Mouse (Mus musculus) right cerebral cortex, adult 18-20 months (tissue): ENCODE measurements around the gene C130050O18Rik.
A peak's percentile ranks its signal among the peaks of the same experiment; 100 is the strongest.
"Not testable (repeated sequence)": the region's sequence is repeated elsewhere in the genome, so short reads cannot be mapped to it uniquely, and the experiment has no call there.

Experiments
- DNase-seq: peaks from one replicate; pipeline ENCODE4 v3.0.0; 2022; ENCODE audit warnings: mixed read lengths

C130050O18Rik gene

DNA sequence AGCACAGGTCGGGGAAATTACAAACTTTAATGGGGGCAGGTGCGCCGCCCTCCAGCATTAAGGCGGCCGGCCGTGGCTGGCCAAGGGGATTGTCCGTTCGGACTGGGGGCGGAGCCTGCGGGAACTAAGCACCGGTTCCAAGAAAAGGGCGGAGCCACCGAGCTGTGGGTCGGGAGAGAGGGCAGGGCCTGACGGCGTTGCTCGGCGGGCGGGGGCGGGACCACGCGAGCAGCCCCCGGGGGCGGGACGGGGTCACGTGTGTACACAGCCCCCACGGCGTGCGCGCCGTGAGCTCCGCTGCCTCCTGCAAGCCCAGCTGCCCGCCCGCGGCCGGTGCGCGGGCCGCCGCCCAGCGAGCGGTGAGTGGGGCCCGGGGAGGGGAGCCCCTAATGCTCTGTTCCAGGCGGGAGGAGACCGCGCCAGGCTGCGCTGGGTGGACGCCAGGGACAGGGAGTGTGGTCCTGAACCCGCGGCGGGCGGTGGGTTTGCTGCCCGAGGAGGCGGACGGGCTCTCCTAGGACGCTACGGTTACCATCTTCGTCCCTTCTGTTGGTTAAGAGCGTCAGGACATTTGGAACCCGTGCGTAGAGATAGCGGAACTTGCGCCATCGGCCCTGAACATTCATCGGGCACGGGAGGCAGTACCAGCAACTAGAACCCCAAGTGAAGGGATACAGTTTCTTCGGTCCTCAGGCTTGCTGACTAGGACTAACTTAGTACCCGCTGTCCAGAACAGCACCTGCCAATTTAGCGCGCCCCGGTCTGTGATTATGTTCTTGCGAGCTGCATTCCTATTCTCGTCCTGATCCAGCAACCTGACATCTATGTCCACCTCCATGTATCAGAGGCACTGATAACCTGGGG is 24.5 kb upstream of the C130050O18Rik start:
- DNase-seq, result peak; percentile 91

DNA sequence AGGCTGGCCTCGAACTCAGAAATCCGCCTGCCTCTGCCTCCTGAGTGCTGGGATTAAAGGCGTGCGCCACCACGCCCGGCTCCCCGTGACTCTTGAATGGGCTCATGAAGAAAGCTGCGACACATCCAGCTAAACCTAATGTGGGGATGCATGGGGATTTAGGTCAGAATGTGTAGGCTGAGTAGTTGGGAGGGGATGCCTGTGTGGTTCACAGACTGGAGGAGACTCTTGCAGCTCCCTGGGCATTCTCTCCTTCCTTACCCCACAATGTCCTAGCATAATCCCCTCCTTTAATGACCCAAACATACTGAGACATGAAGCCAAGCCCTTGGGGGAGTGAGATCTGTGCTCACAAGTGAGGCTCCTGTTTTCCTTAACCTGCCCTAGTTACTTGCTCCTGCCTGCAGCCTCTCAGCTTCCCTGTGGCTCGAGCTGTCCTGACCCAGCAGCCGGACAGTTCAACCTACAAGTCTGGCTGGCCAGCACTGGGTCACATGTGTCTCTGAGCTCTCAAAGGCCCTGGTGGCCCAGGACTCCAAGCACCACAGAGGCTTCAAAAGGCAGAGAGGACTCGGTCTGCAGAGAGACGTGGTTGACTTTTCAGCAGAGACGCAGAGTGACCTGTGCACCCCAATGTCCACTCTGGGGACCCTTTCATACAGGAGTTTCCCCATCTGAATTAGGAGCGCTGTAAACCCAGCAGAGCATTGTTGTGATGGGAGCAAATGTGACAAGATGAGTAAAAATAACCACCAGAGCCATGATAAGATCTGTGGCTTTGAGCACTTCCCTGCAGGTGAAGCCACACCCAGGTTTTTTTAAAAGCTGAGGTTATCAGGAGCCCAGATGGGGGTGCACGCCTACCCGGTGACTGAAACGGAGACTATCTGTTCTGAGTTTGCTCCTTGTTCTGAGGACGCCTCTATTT is 23.2 kb upstream of the C130050O18Rik start:
- no peak for DNase-seq

DNA sequence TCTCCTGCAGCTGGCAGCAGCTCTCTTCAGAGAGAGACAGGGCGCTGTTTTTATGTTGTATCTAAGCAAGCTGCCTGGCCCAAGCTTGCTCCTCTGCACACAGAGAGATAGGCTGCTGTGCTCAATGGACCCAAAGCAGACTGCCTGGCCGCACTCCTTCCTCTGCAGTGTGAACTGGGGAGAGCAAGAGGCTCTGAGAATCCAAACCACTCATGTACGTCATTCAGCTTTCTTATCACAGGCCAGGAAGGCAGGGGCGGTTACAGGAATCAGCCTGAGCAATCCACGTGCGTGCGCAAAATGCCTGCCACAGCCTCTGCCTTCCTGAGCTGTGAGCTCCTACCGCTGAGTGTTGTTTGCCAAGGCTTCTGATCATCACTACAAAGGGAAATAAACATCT is 22.3 kb upstream of the C130050O18Rik start:
- peak; percentile 82 for DNase-seq

DNA sequence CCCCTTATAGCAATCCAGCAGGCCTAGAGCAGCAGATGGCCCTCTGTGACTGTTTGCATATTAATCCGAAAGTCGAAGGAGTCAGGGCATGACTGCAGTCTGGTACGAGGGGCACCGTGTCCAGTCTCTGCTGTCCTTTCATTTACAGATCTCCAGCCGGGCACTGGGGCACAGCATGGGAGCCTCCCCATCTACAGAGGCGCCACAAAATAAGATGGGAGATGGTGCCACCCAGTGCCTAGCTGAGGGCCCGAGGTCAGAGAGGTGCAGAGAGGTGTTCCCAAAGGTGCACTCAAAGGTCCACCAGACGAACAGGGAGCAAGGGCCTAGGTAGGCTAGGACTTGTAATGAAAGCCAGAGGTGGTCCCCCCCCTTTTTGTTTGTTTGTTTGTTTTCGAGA is 21.8 kb upstream of the C130050O18Rik start:
- DNase-seq, result no peak

DNA sequence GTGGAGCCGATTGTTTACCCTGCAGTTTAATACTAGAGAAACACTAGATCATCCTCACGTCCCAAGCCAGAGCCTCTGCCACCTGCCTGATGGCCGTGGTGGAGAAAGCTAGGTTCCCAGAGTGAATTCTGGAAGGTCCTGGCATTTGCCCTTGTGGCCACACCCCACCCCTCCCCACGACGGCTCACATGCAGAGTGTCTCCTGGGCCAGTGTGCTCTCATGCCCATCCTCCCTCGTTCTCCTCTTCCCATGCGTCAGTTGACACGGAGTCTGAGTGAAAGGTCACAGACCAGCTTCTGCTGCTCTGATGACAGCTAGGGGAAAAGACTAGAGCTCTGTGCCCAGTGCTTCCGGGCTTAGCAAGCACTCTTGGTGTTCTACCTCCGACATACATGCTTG is 20.5 kb upstream of the C130050O18Rik start:
- no peak for DNase-seq

DNA sequence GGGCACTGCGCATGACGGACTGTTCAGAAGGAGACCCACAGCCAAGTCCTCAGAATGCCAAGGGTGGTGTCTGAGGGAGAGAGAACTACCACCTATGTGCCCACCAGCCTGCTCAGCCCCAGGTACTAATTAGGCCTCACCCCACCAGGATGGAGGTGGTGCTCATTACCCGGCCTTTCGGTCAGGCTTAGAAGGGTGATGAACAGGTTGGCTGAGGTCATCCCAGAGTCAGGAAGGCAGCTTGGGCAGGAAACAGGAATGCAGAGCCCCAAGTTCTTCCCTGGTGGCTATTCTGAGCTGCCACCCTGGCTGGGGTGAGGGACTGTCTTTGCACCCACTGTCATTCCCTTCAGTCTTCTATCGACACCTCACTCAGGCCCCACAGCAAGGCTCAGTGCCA is 19.0 kb upstream of the C130050O18Rik start:
- DNase-seq, result no peak

DNA sequence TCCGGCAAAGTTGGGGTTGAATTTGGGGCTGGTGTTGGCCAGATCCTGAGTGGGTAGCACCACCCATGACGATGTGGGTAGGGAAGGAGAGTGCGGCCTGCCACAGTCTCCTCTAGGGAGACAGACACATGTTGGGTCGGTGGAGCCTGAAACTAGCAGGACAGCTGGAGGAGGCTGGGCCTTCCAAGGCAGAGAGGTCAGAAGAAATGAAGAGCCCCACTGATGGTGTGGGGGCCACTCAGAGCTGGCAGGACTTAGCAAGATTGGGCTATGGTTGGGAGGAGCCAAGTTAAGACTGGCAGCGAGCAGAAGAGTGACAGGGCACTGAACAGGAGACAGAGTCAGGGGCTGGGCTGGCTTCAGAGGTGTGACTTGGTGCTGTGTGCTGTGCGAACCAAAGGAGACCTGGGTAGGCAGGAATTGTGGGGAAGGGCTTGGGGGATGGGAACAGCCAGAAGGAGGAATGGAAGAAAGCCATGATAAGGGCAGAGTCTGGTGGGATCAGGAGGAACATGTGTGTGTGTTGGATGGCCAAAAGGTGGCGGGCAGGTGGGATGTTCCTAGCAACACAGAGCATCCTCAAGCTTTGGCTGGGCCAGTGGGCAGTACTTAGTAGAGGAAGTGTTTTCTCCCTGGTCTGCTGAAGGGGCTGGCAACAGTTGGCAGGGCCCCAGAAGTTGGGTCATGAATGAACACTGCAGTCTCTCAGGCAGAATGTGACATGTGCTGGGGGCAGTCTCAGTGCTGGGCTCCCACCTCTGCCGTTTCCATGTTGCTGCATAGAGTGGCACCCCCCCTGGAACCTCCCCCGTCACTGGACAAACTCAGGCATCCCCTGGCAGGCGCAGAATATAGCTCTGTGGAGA is 17.5 kb upstream of the C130050O18Rik start:
- DNase-seq, result no peak

DNA sequence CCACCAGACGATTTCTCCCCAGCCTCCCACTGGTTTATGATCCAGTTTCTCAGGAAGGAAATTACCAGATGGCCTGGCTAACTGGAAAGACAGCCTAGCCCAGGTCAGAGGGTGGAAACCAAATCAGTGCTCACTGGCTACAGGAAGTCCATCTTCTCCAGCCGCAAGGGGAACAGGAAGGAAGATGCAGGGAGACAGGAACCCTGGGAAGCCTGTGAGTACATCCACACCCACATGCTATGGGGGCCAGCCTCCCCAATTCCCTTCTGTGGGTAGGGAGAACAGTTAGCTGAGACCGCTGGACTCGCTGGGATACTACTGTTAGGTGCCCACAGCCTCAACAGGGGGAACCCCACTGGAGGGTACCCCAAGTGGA is 16.9 kb upstream of the C130050O18Rik start:
- DNase-seq, result no peak

DNA sequence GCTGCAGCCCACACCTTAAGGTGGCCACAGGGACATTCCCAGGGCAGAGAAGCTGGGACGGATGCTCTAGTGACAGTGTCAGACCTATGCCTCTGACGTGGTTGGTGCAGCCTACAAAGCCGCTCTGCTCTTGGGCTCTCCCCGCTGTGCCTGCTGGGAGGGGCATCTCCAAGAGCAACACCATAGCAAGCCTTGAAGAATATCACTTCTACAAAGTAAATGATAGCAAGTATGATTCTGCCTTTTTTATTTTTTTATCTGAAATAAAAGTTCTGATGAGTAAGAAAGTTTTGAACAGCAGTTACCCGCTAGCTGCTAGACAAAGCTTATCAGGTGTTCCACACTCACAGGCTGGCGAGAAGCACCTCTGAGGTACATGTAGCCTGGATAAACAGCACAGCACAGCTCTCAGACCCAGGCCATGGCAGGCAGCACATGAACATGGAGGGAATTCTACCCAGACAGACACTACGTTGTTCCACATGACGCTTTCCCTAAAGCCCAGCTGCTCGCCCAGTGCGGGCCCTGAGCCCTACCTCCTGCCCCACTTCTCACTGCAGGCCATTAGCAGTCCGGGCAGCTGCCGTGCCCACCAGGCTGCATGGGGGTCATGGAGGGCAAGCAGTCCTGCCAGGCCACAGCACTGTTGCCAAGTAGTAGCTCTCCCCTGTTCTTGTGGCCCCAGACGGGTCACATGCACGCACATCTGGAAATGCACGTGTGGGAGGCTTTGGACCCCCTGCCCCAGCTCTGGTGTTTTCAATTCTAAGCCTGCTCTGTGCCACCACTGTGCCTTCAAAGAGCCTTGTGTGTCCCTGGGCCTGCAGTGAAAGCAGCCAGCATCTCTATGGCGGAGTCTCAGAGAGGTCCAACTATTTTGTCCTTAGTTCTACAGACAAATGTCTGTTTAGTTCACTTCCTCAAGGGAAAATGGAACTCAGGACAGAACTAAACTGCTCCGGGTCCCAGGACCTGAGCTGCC is 16.1 kb upstream of the C130050O18Rik start:
- no peak for DNase-seq

DNA sequence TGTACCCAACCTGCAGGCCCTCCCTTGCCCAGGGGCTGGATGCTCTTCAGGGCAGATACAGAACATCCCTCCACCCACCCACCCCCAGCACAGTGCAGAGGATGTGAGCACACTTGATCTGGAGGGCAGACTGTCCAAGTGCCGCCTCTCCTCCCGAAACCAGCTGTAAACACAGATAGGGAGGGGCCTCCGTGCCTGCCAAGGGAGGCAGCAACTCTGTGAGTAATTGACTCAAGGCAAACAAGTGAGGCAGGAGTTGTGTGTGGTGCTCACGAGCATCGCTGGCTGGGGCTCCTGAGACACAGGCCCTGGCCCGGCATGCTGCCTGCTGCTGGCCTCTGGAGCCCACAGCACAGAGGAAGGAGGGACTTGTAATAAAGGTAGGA is 15.4 kb upstream of the C130050O18Rik start:
- DNase-seq, result peak; percentile 70

DNA sequence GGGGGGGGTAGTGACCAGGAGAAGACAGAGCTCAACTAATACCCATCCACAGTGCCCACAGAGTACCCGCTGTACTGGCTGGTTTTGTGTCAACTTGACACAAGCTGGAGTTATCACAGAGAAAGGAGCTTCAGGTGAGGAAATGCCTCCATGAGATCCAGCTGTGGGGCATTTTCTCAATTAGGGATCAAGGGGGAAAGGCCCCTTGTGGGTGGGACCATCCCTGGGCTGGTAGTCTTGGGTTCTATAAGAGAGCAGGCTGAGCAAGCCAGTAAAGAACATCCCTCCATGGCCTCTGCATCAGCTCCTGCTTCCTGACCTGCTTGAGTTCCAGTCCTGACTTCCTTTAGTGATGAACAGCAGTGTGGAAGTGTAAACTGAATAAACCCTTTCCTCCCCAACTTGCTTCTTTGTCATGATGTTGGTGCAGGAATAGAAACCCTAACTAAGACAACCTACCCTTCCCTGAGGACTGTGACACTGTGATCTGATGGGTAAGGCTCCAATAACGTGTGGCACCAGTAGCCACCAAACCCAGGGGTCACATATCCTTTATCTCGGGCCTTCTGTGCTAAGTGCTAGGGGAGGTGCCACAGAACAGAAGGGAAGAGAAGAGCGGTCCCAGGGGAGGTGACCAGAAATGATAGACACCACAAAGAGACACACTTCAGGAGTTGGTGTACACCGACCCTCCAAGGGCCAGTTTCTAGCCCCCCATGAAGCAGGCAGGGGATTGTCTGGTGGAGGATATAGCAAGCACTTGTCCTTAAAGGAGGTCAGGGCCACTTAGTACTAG is 14.6 kb upstream of the C130050O18Rik start:
- DNase-seq, result not testable (repeated sequence)

DNA sequence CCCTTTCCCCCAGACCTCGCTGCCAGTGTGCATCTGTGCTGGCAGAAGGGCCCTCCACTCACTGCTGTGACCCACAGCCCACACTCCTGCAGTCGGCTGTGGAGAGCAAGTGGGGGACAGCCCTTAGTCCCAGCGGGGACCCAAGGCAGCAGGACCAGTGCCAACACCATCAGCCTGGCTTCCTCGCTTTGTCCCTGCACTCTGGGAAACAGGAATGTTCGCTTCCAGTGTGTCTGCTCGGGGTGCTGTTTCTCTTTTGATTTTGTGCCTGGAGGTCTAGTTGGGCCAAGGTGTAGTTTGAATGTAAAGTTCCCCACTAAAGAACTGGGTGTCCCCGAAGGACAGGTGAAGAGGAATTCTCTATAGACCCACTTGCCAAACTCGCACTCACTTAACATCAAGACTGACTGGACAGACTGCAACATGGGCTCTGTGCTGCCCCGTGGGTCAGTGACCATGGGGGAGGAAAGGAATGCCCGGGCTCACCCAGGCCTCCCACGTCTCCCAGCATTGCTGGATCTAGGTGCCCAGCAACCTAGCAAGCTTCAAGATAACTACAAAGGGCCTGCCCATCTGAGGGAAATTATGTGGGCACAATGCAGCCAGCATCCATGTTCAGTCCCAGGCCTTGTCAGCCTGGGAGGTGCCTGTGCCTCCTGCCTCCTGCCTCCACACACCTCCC is 13.6 kb upstream of the C130050O18Rik start:
- DNase-seq, result no peak

DNA sequence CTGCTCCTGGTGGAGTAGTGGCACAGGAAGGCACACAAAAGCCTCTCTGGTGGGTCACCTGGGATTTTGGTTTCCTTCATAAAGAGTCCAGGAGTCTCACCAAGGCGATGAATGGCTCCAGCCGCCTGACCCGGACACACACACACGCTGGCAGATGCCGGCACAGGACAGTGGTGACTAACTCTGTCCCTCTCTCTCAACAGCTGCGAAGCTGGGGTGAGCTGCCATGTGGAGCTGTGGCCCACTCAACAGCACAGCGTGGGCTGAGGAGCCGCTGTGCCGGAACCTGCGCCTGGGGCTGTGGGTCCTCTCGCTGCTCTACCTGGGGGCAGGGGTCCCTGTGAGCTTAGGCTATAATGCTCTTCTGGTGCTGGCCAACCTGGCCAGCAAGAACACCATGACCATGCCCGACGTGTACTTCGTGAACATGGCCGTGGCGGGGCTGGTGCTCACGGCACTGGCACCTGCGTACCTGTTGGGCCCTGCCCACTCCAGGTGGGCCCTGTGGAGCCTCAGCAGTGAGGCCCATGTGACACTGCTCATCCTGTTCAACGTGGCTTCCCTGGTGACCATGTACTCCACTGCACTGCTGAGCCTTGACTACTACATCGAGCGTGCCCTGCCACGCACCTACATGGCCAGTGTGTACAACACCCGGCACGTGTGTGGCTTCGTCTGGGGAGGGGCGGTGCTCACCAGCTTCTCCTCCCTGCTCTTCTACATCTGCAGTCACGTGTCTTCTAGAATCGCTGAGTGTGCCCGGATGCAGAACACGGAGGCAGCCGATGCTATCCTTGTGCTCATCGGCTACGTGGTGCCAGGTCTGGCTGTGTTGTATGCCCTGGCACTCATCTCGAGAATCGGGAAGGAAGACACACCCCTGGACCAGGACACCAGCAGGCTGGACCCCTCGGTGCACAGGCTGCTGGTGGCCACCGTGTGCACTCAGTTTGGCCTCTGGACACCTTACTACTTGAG is 12.6 kb upstream of the C130050O18Rik start:
- no peak for DNase-seq

DNA sequence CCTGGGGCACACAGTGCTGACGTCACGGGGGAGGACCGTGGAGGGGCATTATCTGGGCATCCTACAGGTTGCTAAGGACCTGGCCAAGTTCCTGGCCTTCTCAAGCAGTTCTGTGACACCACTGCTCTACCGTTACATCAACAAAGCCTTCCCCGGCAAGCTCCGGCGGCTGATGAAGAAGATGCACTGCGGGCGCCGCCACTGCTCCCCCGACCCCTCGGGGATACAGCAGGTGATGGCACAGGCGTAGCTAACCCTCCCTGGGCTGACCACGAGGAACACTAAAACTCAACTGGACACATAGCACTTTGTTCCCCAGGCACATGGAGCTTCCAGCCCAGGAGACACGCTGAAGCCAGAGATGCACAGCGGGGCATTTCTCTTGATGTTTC is 11.9 kb upstream of the C130050O18Rik start:
- no peak for DNase-seq

DNA sequence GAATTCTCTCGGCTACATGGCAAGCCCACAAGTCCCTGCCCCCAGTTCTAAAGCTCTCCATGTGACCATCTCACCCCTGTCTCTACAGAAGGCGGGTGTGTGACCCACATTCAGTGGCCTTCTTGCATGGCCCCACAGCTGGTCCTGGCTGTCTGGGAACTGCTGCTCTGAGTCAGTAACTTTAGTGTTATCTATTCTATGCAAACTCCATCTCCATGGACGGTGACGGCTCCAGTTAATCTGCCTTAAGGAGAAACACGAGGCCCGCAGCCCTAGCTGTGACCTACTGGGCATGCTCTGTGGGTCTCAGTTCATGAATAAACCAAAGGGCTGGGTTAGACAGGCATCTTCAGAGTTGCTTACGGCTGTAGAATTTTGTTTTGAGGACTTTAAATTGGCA is 10.7 kb upstream of the C130050O18Rik start:
- no peak for DNase-seq

DNA sequence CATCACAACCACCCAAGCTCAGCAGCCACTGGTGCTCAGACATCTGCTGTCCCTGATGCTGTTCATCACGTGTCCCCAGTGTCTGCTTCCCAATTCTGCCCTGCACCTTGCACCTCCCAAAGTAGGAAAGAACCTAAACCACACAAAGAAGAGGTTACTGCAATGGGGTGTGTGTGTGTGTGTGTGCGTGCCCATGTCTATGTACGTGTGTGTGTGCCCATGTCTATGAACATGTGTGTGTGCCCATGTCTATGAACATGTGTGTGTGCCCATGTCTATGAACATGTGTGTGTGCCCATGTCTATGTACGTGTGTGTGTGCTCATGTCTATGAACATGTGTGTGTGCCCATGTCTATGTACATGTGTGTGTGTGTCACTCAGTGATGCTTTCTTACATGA is 9.6 kb upstream of the C130050O18Rik start:
- DNase-seq, result no peak

DNA sequence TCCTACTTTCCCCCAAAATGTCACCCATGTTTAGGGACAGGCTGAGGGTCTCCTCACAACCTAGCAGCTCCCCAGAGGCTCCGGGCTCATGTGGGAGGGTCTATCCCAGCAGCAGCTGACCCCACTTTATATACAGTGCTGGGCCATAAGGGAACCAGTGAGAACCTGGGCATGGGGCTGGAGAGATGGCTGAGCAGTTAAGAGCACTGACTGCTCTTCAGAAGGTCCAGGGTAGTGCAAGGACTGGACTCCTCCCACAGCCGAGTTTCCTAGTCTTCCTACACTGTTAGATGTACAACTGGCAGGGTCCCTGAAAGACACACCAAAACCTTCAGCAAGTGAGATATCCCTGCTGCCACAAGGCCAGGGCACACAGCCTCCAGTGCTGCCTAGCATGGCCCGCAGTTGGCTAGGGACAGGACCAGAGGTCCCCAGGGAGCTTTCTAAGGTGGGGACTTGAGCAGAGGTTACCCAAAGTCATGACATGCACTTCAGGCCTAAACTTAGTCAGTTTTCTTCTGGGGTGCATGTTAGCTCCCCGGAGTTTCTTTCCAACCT is 7.6 kb upstream of the C130050O18Rik start:
- DNase-seq, result no peak

DNA sequence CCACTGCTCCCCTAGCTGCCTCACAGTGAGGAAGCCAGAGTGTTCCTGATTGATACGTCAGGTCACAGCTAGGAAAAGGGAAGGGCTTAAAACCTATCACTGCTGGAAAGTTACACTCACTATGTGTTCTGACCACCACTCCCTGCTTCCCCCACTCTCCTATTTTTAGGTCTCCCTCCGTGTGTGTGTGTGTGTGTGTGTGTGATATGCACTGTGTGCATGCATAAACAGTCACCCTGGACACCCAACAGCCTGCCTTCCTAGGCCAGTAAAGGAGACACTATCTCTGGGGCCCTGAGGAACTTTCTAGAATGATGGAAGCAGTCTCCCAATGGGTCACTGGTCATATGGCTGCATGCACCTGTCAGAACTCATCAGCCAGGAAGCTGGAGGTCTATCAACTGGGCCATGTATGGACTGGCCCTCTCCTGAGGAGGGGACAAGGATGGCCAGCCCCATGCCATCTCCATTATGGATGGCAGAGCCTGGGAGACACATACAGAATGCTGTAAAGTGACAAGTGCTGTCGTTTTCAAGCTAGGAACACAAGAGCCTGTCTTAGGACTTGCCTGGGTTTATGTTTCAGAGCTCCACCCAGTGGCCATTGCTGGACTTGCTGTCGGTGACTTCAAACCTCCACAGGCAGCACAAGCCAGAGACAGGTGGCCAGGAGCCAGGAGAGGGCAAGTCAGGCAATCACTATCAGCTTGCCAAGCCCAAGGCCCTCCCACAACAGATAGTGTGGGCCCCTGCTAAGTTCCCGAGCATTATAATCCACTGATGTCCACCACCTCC is 6.9 kb upstream of the C130050O18Rik start:
- DNase-seq, result peak; percentile 90
